ENCODE assay signal across 25 mouse cellular contexts in the genomic region with DNA sequence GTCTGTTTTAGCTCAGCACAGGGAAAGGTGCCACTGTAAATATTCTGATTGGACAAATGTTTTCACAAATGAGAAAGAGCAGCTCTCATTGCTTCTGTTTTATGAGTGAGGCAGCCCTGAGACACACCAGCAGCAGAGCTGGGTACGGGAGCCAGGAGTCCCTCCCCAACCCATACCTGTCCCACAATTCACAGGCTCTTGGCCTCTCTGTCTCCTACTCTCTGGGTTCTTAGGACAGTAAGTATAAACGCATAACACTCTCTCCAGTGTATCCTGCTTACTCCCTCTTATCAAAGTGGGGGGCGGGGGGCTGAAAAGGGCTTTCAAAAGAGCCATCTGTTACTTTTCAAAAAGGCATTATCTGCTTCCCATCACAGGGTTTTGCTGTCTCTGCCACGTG.
"Had no signal": no experiment of that assay in that cellular context is flagged by ENCODE, and none has a peak within 500 bp of the region (broad histone marks: within the 10 kb centered on the region; RNA-seq: fewer than 3 reads in every experiment).

No protein-coding gene starts in this region.

- H3K4me3 ChIP-seq: layer of hippocampus, adult 2 months; limb, embryonic 10.5 days; limb, embryonic 13.5 days; liver, embryonic 12.5 days; liver, embryonic 15.5 days; lung, embryonic 15.5 days; megakaryocyte, embryonic 14.5 days; midbrain, embryonic 10.5 days; midbrain, embryonic 13.5 days; myocyte; neural tube, embryonic 13.5 days had no signal

- H3K27ac ChIP-seq: kidney, postnatal 0 days; layer of hippocampus, adult 2 months; limb, embryonic 10.5 days; limb, embryonic 13.5 days; liver, embryonic 12.5 days; liver, embryonic 15.5 days; lung, embryonic 15.5 days; midbrain, embryonic 10.5 days; midbrain, embryonic 13.5 days; neural tube, embryonic 13.5 days; stomach, postnatal 0 days had no signal

- DNase-seq: kidney, postnatal 25 days; layer of hippocampus, adult 9-11 months; liver; lung, adult 18-20 months; lung, postnatal 10 days; lung, postnatal 36 days; right cerebral cortex, adult 18-20 months; right cerebral cortex, postnatal 14 days; right cerebral cortex, postnatal 4 days; thymus, adult 2 months; thymus, postnatal 25 days had no signal

- H3K4me1 ChIP-seq: limb, embryonic 10.5 days; limb, embryonic 13.5 days; liver, embryonic 12.5 days; liver, embryonic 15.5 days; lung, embryonic 15.5 days; megakaryocyte, embryonic 14.5 days; midbrain, embryonic 10.5 days had no signal

- H3K9ac ChIP-seq: limb, embryonic 13.5 days; liver, embryonic 12.5 days; liver, embryonic 15.5 days; lung, embryonic 15.5 days; midbrain, embryonic 13.5 days; neural tube, embryonic 13.5 days had no signal

- H3K36me3 ChIP-seq: limb, embryonic 10.5 days; limb, embryonic 13.5 days; liver, embryonic 12.5 days; liver, embryonic 15.5 days; lung, embryonic 15.5 days; midbrain, embryonic 10.5 days; midbrain, embryonic 13.5 days; neural tube, embryonic 13.5 days had no signal

- H3K9me3 ChIP-seq: limb, embryonic 10.5 days; limb, embryonic 13.5 days; liver, embryonic 12.5 days; liver, embryonic 15.5 days; lung, embryonic 15.5 days; midbrain, embryonic 10.5 days; midbrain, embryonic 13.5 days; neural tube, embryonic 13.5 days had no signal

- ATAC-seq: liver, embryonic 12.5 days; midbrain, embryonic 13.5 days; midbrain, embryonic 16.5 days had no signal

- H3K4me2 ChIP-seq: limb, embryonic 13.5 days; liver, embryonic 12.5 days; liver, embryonic 15.5 days; lung, embryonic 15.5 days; midbrain, embryonic 13.5 days; neural tube, embryonic 13.5 days had no signal

- H3K27me3 ChIP-seq: limb, embryonic 13.5 days; liver, embryonic 12.5 days; liver, embryonic 15.5 days; lung, embryonic 15.5 days; megakaryocyte, embryonic 14.5 days; midbrain, embryonic 13.5 days had no signal
